Mouse (Mus musculus) midbrain, embryonic 11.5 days (tissue): Measurements from ENCODE around the gene AI854703. TPM values are rescaled to one million over a fixed set of nuclear protein-coding genes. Genes with fewer than 3 reads are reported as not detected.

ENCODE experiments used
- ATAC-seq: fragments of 200-750 bp; cut with Nextera tagmentation; 2 replicates; pipeline ENCODE4 v1.8.0; 2017; ENCODE audit warnings: moderate TSS enrichment, moderate library complexity; ENCODE audit not compliant: low FRiP score
- DNase-seq: peaks from one replicate; pipeline ENCODE4 v3.0.0; 2015; ENCODE audit warnings: low spot score; ENCODE audit errors: missing footprints
- H3K27ac ChIP-seq: fragments of 300-500 bp; sonication (generic); 2 replicates; pipeline ENCODE4 v1.5.1; 2014; ENCODE audit warnings: low read depth, low read length
- H3K27me3 ChIP-seq: fragments of 300-500 bp; sonication (generic); 2 replicates; pipeline ENCODE4 v1.6.1; 2014; ENCODE audit warnings: mild to moderate bottlenecking, low read length, moderate library complexity, mixed read lengths; ENCODE audit not compliant: control insufficient read depth, insufficient read depth
- H3K36me3 ChIP-seq: fragments of 300-500 bp; sonication (generic); 2 replicates; pipeline ENCODE4 v1.6.1; 2014; ENCODE audit warnings: mild to moderate bottlenecking, low read length, moderate library complexity, mixed read lengths; ENCODE audit not compliant: control insufficient read depth, insufficient read depth
- H3K4me1 ChIP-seq: fragments of 300-500 bp; sonication (generic); 2 replicates; pipeline ENCODE4 v1.6.1; 2014; ENCODE audit warnings: low read length; ENCODE audit not compliant: control insufficient read depth, insufficient read depth
- H3K4me2 ChIP-seq: fragments of 300-500 bp; sonication (generic); 2 replicates; pipeline ENCODE4 v1.6.1; 2014; ENCODE audit warnings: mild to moderate bottlenecking, moderate library complexity
- H3K4me3 ChIP-seq: fragments of 300-500 bp; sonication (generic); 2 replicates; pipeline ENCODE4 v1.5.1; 2014; ENCODE audit warnings: low read depth, low read length
- H3K9ac ChIP-seq: fragments of 300-500 bp; sonication (generic); 2 replicates; pipeline ENCODE4 v1.6.1; 2014; ENCODE audit warnings: low read length
- H3K9me3 ChIP-seq: fragments of 300-500 bp; sonication (generic); 2 replicates; pipeline ENCODE4 v1.6.1; 2016; ENCODE audit warnings: low read length; ENCODE audit not compliant: control insufficient read depth
- WGBS: fragments of 180-500 bp; shearing (Covaris S2); extraction: QIAGEN DNeasy Blood & Tissue Kit; methylation state at CpG from one replicate; pipeline ENCODE4 v1.1.7; 2014; 5-methylcytosine and 5-hydroxymethylcytosine counted together
- polyA plus RNA-seq: library from polyadenylated mRNA; unstranded; fragments of >200 nt; fragmentation: Nextera tagmentation; extraction: Ambion mirVana; gene quantifications from 2 replicates; pipeline ENCODE4 v1.2.1, GENCODE M21; 2014

AI854703 gene
- polyA plus RNA-seq, 1 experiment from 2014 or later = 0.82 TPM

- Histone ChIP-seq H3K9ac (peak within 1 kb of the TSS; percentile 94), H3K4me2 (peak within 1 kb of the TSS; percentile 87), H3K4me3 (peak within 1 kb of the TSS; percentile 92), H3K27me3 (no peaks in the 10 kb centered on the region), H3K36me3 (peaks cover 25% of the 10 kb centered on the region), H3K27ac (peak within 1 kb of the TSS; percentile 74), H3K9me3 (no peaks in the 10 kb centered on the region; the same call in 1 of the 2 replicates), H3K4me1 (peaks cover 14% of the 10 kb centered on the region)
- 5% methylated on average over 45 of the region's 45 CpGs for WGBS
- DNase-seq (peak; percentile 99), ATAC-seq (peak; percentile 96)
Measured at GRCm38 (mm10) chr6:48593158-48594042, 33.2 kb upstream of the AI854703 start, which contains the start of the genes Repin1 and Gm44965. TSS of gene Repin1 (plus strand) at chr6:48593883. TSS of gene Gm44965 (plus strand) at chr6:48593941.

GRCm38 (mm10) chr6:48594043-48594738, 32.4 kb upstream of the AI854703 start:
- DNase-seq = peak; percentile 95
- Histone ChIP-seq H3K9me3 (no peaks in the 10 kb centered on the region; the same call in 1 of the 2 replicates), H3K4me1 (peaks cover 14% of the 10 kb centered on the region), H3K27ac (peak overlapping the region; percentile 74), H3K9ac (peak overlapping the region; percentile 94), H3K36me3 (peaks cover 28% of the 10 kb centered on the region), H3K4me3 (peak overlapping the region; percentile 92), H3K27me3 (no peaks in the 10 kb centered on the region), H3K4me2 (peak overlapping the region; percentile 87)
- ATAC-seq = peak; percentile 67
- whole genome bisulfite sequencing = 2% methylated on average over 38 of the region's 41 CpGs

GRCm38 (mm10) chr6:48595278-48595677, 31.3 kb upstream of the AI854703 start:
- Histone ChIP-seq H3K4me2 (peak overlapping the region; percentile 87), H3K4me1 (peaks cover 14% of the 10 kb centered on the region), H3K27ac (no peak overlapping the region), H3K4me3 (peak overlapping the region; percentile 92), H3K9ac (peak overlapping the region; percentile 94), H3K9me3 (no peaks in the 10 kb centered on the region; the same call in 1 of the 2 replicates), H3K27me3 (no peaks in the 10 kb centered on the region), H3K36me3 (peaks cover 31% of the 10 kb centered on the region)
- ATAC-seq (no peak), DNase-seq (no peak)
- 38% methylated on average over 1 of the region's 1 CpGs for WGBS

GRCm38 (mm10) chr6:48596545-48597232, 29.9 kb upstream of the AI854703 start:
- H3K36me3 ChIP-seq = peaks cover 31% of the 10 kb centered on the region

GRCm38 (mm10) chr6:48597233-48597625, 29.3 kb upstream of the AI854703 start:
- H3K36me3 ChIP-seq = peaks cover 31% of the 10 kb centered on the region

More at GRCm38 (mm10) chr6:48596545-48597232, 29.9 kb upstream of the AI854703 start:
- DNase-seq (peak; percentile 70), ATAC-seq (no peak)
- Histone ChIP-seq H3K4me3 (no peak overlapping the region), H3K4me1 (peaks cover 19% of the 10 kb centered on the region), H3K9me3 (no peaks in the 10 kb centered on the region; the same call in 1 of the 2 replicates), H3K4me2 (no peak overlapping the region), H3K27ac (no peak overlapping the region), H3K9ac (no peak overlapping the region), H3K27me3 (no peaks in the 10 kb centered on the region)
- 93% methylated on average over 45 of the region's 45 CpGs for WGBS

GRCm38 (mm10) chr6:48600594-48600993, 26.0 kb upstream of the AI854703 start:
- Histone ChIP-seq H3K9ac (no peak overlapping the region), H3K27me3 (no peaks in the 10 kb centered on the region), H3K4me3 (no peak overlapping the region), H3K27ac (no peak overlapping the region), H3K9me3 (no peaks in the 10 kb centered on the region; the same call in 1 of the 2 replicates), H3K36me3 (peaks cover 31% of the 10 kb centered on the region), H3K4me2 (no peak overlapping the region), H3K4me1 (peaks cover 8% of the 10 kb centered on the region)
- ATAC-seq (no peak), DNase-seq (peak; percentile 85)
- 97% methylated on average over 1 of the region's 1 CpGs for WGBS

More at GRCm38 (mm10) chr6:48597233-48597625, 29.3 kb upstream of the AI854703 start:
- Histone ChIP-seq H3K9me3 (no peaks in the 10 kb centered on the region; the same call in 1 of the 2 replicates), H3K9ac (no peak overlapping the region), H3K4me1 (peaks cover 19% of the 10 kb centered on the region), H3K4me2 (no peak overlapping the region), H3K27ac (no peak overlapping the region), H3K4me3 (no peak overlapping the region), H3K27me3 (no peaks in the 10 kb centered on the region)
- no peak for ATAC-seq
- 96% methylated on average over 27 of the region's 27 CpGs for WGBS
- peak; percentile 33 for DNase-seq

- Histone ChIP-seq H3K4me3 (peak within 1 kb of the TSS; percentile 66), H3K9ac (peak within 1 kb of the TSS; percentile 91), H3K27ac (peak within 1 kb of the TSS; percentile 81), H3K27me3 (no peaks in the 10 kb centered on the region), H3K4me2 (peak within 1 kb of the TSS; percentile 85), H3K36me3 (peaks cover 22% of the 10 kb centered on the region), H3K4me1 (peaks cover 8% of the 10 kb centered on the region), H3K9me3 (no peaks in the 10 kb centered on the region; the same call in 1 of the 2 replicates)
- 5% methylated on average over 42 of the region's 42 CpGs for WGBS
- DNase-seq (peak; percentile 98), ATAC-seq (peak; percentile 100)
Measured at GRCm38 (mm10) chr6:48601271-48602079, 25.1 kb upstream of the AI854703 start, which contains the start of gene Zfp775. TSS of gene Zfp775 (plus strand) at chr6:48602063.
